Mouse (Mus musculus) liver, adult 2 months (tissue): Measurements from ENCODE around the gene P4htm.

ENCODE experiments used
- CTCF ChIP-seq: fragments of 200-500 bp; IDR thresholded peaks from 2 replicates; pipeline ENCODE4 v1.5.1; 2011; ENCODE audit warnings: low read depth, low read length, control low read depth
- POLR2A ChIP-seq: fragments of 200-500 bp; IDR thresholded peaks from 2 replicates; pipeline ENCODE4 v1.6.1; 2011; ENCODE audit warnings: low read length, control low read depth; ENCODE audit not compliant: insufficient read depth; ENCODE audit errors: extremely low read depth

- TF ChIP-seq CTCF (no peak), POLR2A (no peak)
These were observed 14.0 kb upstream of the P4htm start for GRCm38 (mm10) chr9:108611488-108611887.
